Mouse (Mus musculus) CH12.LX (cell line): ENCODE results near the gene Skp2.

Source experiments
- BHLHE40 ChIP-seq: IDR thresholded peaks from 2 replicates; pipeline ENCODE4 v1.6.1; 2011; ENCODE audit warnings: mild to moderate bottlenecking, low read depth, low read length, improper control_type of control experiment
- CTCF ChIP-seq, 2 experiments: IDR thresholded peaks in 1 of 2; conservative IDR thresholded peaks in 1 of 2; 2 replicates each; pipeline ENCODE4 v1.5.1; 2011 to 2012; ENCODE audit warnings: low read depth in 2 of 2, low read length in 2 of 2, improper control_type of control experiment in 1 of 2, inconsistent platforms in 1 of 2, mild to moderate bottlenecking in 1 of 2, moderate library complexity in 1 of 2
- EP300 ChIP-seq: IDR thresholded peaks from 2 replicates; pipeline ENCODE4 v1.6.1; 2011; ENCODE audit warnings: low read length, improper control_type of control experiment
- JUND ChIP-seq: conservative IDR thresholded peaks from 2 replicates; pipeline ENCODE4 v1.6.1; 2011; ENCODE audit warnings: low read depth, low read length, improper control_type of control experiment
- MAFK ChIP-seq: IDR thresholded peaks from 2 replicates; pipeline ENCODE4 v1.6.1; 2011; ENCODE audit warnings: low read length, improper control_type of control experiment; ENCODE audit not compliant: insufficient replicate concordance
- PAX5 ChIP-seq: IDR thresholded peaks from 2 replicates; pipeline ENCODE4 v1.6.1; 2012; ENCODE audit warnings: low read length, inconsistent platforms, mixed read lengths
- USF1 ChIP-seq: IDR thresholded peaks from 2 replicates; pipeline ENCODE4 v1.6.1; 2014; ENCODE audit warnings: low read depth, mild to moderate bottlenecking, inconsistent platforms, low read length, improper control_type of control experiment

GRCm38 (mm10) chr15:9088683-9089072 is 66.5 kb downstream of the Skp2 start:
- TF ChIP-seq CTCF (conservative IDR thresholded peaks at IDR 0.05 in 1 of 2, IDR thresholded peaks at IDR 0.05 in 1 of 2; ENCODE audit: low read depth in 2 of 2, low read length in 2 of 2) = no peak
- TF ChIP-seq EP300 = no peak
- TF ChIP-seq MAFK = no peak
- no peak for TF ChIP-seq PAX5
- TF ChIP-seq JUND = no peak
- TF ChIP-seq USF1 = no peak
- TF ChIP-seq BHLHE40 = no peak
